Mouse (Mus musculus): ENCODE measurements around the gene Ryr2.

Gene Ryr2

DNA sequence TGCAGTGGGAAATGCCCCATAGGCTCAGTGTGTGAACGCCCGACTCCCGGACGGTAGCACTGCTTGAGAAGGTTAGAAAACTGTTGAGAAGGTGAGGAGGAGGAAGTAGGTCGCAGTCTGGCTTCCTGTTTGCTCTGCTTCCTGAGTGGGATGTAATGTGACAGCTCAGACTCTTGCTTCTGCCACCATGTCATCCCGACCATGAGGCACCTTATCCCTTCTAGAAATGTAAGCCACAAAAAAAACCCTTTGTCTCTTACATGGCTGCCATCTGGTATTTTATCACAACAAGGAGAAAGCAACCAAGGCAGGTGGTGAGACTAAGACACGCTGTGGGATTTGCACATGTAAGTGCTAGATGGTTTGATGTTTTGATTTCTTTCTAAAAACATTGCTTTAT is 12.2 kb downstream of the Ryr2 start:
- DNase-seq (ENCODE audit: low read depth, low spot score) = no peak

DNA sequence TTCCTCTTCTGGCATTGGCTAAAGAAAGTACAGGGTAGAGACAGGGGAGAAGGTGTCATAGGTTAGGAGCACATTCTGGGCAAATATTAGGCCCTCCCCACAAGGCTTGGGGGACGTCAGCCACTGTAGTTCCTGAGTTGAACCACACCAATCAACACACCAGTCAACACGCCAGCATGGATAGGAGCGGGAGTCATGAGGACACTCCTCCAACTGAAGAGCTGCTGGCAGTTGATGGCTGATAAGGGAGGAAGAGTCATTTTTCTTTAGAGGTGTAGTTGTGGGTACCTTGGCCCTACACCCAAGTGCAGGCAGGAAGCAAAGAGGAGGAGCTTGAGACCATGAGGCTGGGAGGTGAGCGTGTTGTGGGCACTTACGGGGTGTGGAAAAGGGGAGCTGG is 13.6 kb downstream of the Ryr2 start:
- no peak for DNase-seq (ENCODE audit: low read depth, low spot score)

DNA sequence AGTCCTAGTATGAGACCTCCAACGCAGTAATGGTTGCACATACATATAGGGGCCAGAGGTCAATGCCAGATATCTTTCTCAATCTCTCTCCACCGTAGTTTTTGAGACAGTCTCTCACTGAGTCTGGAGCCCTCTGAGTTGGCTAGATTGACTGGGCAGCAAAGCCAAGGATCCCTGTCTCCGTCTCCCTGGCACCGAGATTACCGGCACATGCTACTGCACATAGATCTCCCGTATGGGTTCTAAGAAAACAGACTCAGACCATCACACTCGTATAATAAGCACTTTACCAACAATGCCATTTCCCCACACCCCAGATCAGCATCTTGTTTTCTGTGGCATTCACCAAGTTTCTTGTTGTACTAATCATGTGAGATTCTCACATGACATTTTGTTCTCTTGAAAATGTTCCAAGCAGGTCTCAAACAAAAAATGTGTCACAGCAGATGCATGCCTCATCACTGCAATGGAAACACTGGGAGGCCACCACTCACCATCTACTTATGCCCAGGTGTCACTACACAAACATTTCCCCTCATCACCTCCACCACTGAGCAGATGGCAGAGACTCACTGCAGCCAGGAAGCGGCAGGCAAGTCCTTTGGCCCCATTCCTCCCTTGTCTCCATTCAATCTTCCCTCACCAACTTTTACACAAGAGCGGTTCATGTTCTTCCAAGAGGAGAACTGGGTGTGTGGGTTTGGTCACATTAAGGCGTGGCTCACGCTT is 14.2 kb downstream of the Ryr2 start:
- DNase-seq (ENCODE audit: low read depth, low spot score) = no peak

DNA sequence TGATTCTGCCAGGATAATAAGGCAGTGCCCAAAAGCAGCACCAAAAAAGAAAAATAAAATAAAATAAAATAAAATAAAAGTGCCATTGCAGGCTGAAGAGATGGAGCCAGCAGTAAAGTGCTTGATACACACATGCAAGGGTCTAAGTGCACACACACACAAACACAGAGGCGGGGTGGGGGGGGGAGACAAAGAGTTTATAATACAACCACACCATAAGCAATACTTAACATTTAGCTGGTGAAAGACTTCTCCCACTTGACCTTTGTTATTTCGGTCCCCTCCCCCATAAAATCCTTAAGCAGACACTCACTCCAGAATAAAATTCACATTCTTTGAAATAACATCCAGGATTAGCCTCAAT is 22.7 kb downstream of the Ryr2 start:
- no peak for DNase-seq (ENCODE audit: low read depth, low spot score)

DNA sequence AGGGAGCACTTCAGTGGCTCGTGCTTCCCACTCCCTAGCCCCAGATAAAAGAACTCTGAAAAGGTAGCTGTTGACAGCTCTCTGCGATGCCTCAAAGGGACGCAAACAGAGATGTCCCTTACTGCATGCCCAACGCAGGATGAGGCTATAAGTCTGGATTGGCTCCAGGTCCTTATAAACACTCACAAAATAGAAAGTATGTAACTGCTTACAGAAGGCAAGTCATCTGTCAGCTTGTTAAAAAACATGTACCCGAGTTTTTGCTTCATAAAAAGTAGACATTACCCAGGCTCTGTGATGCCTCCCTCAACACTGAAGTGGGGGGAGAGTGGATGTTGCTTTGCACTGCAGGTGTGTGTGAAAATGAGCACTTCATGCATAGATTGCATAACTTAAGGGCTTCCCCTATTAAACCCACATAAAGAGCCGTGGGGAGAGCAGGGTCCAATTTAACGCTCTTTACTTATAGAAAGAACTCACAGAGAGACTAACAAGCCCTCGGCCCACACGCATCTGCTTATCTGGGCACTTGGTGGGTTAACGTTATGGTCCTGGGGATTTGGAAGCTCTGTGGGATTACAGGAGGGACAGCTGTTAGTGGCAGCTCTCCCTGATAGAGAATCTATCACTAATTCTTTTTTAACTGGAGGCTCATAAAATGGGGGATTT is 23.2 kb downstream of the Ryr2 start:
- no peak for DNase-seq (ENCODE audit: low read depth, low spot score)

DNA sequence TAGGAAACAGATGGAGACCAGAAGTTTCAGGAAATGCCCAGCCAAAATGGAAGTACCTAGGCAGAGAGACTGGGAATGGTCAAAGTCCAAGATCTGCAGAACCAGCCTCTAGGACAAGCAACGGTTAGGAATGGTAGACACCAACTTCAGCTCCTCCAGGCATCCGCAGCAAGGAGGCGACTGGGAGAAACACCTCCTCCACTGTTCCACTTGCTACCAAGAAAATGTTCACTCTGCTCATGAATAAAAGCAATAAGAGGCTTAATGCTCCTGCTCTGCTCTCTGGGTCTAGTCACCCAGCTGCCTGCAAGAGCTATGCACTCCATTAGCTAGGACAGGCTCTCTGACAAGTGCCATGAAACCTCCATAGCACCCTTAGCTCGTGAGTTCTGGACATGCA is 26.2 kb downstream of the Ryr2 start:
- no peak for DNase-seq (ENCODE audit: low read depth, low spot score)

DNA sequence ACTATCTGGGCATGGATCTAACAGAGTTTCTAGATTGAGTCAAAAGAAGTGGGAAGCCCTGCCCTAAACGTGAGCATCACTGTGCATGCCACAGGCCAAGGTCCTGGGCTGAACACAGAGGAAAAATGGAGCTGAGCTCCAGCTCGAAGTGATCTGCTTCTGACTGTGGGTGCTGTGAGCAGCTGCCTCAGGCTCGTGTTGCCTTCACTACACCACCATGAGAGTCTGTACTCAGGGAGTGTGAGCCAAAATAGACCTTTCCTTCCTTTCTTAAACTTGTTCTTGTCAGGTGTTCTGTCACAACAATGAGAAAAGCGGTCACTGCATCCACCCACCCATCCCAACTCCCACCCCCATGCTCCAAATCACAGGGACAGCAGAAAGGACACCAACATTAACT is 27.2 kb downstream of the Ryr2 start:
- no peak for DNase-seq (ENCODE audit: low read depth, low spot score)

DNA sequence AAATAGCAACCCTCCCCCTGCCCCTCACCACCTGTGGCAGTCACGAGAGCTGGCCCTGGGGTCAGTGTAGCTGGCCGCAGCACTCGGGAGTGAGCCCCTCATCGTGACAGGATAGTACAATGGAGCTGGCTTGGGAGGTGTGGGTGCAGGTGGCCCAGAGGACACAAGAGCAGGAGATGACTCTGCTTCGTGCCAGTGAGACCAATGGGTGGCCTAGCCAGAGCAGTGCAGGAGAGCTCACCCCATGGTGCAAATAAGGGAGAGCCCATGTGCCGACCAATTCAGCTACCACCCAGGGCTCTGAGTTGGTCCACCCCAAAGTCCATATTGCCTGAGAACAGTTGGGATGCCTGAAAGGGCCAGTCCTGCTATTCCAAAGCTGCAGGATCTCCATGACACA is 31.8 kb downstream of the Ryr2 start:
- no peak for DNase-seq (ENCODE audit: low read depth, low spot score)

DNA sequence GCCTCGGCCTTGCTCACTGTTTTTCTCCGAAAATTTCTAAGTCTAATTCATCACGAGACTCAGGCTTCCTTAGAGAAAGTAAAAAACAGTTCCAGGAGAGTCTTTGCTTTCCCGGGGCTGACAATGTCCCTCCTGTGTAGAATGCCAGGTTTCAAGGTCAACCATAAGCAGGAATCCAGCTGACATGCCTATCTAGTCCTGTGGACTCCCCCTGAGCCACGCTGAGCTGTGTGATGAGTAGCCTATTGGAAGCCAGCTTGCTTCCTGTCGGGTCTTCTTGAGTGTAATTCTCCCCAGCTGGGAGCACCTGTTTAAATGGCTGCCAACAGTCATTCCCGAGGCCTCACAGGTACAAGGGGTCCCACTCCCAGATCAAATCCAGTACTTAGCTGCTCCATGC is 34.2 kb downstream of the Ryr2 start:
- DNase-seq (ENCODE audit: low read depth, low spot score) = no peak

DNA sequence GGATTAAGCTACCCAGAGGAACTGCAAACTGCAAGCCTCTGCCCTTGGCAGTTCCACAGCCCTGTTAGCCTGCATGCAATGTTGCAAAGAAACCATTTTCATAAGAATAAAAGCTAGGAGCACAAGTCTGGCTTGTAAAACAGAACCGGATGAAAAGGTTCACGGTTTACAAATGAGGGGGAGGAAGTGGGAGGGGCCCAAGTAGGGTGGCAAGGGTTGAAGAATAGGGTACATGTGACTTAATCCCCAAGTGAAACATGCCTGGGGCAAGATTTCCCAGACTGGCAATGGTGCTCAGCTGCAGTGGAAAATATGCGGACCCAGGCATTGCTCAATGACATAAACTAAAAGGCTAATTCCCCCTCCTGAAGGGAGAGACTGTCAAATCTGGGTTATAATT is 34.6 kb downstream of the Ryr2 start:
- no peak for DNase-seq (ENCODE audit: low read depth, low spot score)

DNA sequence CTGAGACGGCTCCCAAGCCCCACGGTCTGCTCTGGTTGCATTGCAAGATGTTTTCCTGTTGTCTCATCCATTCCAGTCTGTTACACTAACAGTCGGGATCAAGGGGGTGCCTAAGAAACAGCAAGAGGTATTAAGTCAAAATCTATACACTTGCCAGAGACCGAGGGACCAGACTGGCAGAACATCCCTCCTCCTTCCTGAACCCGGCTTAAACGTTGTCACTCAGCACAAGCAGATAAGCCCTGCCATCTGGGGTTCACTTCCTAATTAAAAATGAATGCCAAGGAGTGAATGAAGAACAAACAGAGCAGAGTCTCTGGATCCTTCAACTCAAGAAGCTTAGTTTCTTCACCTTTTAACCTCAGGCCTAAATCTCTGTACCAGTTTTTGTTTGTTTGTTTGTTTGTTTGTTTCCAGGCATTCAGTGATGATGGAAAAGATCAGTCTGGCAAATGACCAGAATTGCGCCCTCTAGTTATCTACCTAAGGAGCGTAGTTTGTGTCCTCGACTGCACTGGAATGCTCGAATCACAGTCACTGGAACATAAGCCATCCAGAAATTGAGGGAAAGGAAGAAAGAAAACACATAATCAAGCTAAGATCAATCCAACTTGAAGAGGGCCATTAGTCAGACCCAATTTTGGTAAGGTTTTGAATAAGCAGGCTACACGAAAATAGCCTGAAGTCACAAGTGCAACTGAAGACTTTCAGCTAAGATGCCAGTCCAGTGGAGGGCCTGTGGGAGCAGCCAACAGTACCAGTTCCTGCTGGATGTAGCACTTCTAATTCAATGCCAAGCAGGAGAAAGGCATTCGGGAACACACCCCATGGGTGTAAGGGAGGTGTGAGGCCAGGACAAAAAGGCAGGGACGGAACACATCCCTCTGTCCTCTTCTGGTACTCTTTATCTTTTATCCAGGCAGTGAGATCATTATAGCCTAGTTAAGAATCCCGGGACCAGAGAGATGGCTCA is 36.3 kb downstream of the Ryr2 start:
- no peak for DNase-seq (ENCODE audit: low read depth, low spot score)

DNA sequence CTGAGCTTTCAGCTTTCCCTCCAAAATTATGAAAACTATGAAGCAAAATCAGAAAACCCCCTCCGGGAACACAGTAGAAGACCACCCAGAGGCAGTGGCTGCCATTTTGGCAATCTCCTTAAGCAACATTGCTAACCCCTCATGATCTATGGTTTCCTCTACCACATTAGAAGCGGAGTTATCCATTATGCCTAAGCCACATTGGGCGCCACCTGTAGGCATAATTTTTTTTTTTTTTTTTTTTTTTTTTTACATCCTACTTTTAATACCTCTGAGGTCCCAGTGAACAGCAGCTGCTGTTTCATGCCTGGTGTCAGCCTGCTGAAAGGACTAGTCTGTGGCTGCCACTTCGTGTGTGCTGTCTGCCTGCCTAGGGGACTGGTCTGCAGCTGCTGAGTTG is 42.2 kb downstream of the Ryr2 start:
- no peak for DNase-seq (ENCODE audit: low read depth, low spot score)

DNA sequence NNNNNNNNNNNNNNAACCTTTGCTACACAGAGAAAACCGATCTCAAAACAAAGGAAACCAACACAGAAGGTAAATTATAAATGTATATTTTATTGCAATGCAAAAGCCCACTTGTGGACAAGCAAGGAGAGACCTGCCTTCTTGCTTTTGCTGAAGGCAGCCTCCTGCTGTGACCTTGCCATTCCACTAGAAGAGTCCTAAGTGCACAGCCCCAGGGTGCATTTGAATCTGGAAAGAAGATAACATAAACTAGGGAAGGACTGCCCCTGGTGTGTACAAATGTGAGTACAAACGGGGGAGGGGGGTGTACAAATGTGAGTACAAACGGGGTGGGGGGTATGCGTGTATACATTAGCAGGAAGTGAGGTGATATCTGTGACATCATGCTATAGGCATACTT is 43.2 kb downstream of the Ryr2 start:
- no peak for DNase-seq (ENCODE audit: low read depth, low spot score)

DNA sequence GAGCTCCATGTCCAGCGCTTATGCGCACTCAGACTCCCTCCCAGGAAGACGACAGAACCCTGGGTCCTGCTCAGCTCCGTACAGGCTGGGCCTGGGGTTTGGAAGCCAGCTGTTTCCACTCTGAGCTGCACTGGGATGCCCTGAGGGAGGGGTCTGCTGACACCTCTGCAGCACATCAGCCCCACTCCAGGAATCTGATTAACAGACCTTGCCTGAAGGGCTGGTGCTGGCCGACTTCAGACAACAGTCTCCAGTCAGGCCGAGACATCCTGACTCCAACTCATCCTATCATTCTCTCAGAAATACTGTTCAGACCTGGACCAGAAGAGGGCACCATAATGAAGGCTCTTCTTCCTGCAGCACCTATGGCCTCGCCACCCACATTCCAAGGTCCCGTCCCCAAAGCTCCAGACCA is 49.4 kb downstream of the Ryr2 start:
- peak; percentile 10 for DNase-seq (ENCODE audit: low read depth, low spot score)

DNA sequence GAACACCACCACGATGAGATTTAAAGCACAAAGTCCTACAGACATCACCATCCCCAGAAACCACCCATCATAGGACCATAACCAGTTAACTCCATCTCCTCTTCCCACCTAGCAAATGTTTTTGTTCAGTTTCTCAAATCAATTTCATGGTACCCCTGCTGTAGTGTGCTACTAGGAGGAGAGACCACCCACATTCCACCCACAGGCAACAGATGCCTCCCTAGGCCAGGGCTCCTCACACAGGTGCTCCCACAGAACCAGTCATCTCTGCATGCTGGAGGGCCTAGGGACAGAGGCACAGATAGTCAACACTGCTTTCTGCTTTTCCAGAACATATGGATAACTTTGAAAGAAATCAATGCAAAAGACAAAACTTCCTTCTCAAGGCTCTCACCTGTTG is 50.8 kb downstream of the Ryr2 start:
- no peak for DNase-seq (ENCODE audit: low read depth, low spot score)

DNA sequence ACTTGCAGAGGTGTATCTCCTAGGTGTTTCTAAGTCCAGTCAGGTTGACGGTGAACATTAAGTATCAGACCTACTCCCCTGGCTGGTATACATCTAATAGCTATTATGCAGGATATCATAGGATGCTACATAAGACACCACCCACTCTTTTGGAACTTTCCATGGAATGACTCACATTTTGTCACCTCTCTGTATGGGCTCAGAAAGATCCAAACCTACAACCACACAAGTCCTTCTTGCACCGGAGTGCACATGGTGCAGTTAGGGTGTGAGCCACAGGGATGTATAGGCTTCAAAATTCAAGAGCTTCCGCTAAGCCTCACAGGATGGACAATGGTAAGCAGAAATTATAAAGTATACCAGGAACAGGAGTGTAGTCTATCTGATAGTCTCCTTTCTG is 52.8 kb downstream of the Ryr2 start:
- no peak for DNase-seq (ENCODE audit: low read depth, low spot score)

DNA sequence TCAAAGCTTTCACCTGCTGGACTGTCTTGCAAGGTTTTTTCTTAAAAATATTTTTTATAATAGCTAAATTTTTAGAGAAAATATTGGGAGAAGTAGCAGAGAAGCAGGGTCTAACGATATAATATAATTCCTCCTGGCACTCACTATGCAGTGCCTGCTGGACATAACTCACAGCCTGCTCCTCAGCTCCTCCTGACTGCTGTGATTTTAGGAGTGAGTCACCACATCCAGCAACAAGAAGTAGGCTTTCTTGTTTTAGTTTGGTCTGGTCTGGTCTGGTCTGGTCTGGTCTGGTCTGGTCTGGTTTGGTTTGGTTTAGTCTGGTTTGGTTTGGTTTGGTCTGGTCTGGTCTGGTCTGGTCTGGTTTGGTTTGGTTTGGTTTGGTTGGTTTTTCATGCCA is 55.9 kb downstream of the Ryr2 start:
- no peak for DNase-seq (ENCODE audit: low read depth, low spot score)

DNA sequence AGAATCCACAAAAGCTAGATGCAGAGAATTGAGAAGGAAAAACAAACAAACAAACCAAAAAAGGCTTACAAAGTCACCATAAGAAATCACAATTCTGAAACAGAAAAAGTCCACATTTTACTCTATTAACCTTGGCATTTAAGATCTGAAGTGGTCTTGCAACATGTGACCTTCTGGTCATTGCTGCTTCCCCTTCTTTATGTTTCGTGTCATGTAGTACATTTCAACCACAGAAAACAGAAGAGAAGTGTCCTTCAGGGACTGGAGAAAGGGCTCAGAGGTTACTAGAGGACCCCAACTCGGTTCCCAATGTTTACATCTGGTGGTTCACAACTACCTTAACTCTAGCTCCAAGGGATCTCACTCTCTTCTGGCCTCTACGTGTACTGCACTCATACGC is 59.7 kb downstream of the Ryr2 start:
- no peak for DNase-seq (ENCODE audit: low read depth, low spot score)

DNA sequence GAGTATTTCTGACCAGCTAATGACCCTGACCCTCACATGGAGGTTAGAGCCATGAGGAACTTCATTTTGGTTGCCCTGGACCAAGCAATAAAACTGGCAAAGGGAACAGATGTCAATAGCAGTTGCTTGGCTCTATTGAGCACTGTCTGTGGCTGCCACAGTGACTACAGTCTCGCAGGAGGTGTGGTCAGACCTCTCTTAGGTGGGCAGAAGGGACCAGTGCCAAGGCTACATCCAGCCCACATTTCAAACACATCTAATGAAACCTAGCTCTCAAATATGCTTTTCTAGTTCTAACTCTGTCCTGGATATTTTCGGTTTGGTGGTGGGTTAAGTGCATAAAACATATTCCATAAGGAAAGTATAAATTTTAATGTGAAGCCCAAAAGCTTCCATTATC is 62.0 kb downstream of the Ryr2 start:
- no peak for DNase-seq (ENCODE audit: low read depth, low spot score)

DNA sequence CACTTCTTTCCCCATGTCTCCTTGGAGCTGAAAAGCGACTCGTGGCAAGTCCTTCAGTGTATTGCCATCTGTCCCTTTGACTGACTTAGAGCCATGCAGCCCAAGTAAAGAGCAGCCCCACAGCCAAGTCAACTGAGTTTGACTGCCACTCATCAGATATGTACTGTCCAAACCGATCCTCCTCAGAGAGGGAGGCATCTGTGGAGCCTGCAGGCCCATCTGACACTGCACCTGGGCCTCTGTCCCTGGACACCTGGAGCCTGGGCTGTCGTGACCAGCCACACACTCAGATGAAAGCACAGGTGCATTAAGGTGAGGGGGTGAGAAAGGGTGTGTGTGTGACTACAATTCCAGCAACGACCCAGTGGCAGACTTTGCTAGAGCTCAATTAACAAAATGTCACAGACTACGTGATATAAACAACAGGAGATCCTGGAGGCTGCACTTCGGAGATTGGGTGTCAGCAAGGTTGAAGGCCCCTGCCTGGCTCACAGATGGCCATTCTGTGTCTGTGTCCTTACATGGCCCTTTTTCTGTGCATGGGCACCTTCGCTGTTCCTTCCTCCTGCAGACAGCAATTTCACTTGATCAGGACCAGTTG is 63.8 kb downstream of the Ryr2 start:
- no peak for DNase-seq (ENCODE audit: low read depth, low spot score)

DNA sequence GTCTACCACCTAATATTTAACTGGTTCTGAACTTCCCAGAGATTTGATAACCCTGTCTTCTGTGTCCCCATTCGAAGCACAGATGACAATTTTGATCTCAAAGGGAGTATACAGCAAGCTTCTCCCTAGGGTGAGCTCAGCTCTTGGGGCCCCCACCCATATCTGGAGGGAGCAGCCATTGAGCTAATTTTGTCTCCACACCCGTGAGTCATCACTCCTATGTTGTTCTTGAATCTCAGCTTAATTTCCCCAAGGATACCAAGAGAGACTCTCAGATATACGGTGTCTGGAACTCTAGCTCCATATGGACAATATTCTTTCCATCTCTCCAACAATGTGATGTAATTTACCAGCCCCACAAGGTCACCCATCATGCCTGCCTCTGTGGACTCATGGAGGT is 66.8 kb downstream of the Ryr2 start:
- DNase-seq (ENCODE audit: low read depth, low spot score) = no peak

DNA sequence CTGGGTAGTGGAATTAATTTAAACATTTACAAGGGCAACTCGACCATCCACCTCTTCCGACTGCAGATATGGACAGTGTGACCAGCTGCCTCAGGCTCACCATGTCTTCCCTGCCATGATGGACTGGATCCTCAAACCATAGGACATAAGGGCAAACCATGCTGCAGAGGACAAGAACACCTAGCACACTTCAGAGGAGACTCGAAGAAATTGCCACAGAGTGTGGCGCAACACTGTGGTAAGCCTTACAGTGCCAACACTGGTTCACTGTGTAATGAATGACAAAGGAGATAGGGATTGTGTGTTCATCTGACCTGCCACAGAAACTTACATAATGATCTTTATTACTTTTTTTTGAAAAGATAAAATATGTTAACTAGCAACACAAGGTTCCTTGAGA is 68.1 kb downstream of the Ryr2 start:
- DNase-seq (ENCODE audit: low read depth, low spot score) = no peak

All from forelimb bud, embryonic 11.5 days (tissue).